Mouse (Mus musculus) heart, adult 2 months (tissue): Measurements from ENCODE around the gene Fam107b.

ENCODE experiments used
- CTCF ChIP-seq: fragments of 200-600 bp; IDR thresholded peaks from 2 replicates; pipeline ENCODE4 v1.8.1; 2022; ENCODE audit warnings: antibody characterized with exemption, mild to moderate bottlenecking, moderate library complexity
- EP300 ChIP-seq: fragments of 200-500 bp; IDR thresholded peaks from 2 replicates; pipeline ENCODE4 v1.6.1; 2011; ENCODE audit warnings: low read depth, low read length, control low read depth; ENCODE audit not compliant: insufficient read depth

GRCm38 (mm10) chr2:3805742-3806141, 235.5 kb downstream of the Fam107b start:
- TF ChIP-seq CTCF = no peak
- no peak for TF ChIP-seq EP300
